Mouse (Mus musculus) kidney, postnatal 0 days (tissue): ENCODE data around the gene Rhobtb1. TPM values are rescaled to one million over a fixed set of nuclear protein-coding genes. Genes with fewer than 3 reads are reported as not detected.
A peak's percentile ranks its signal among the peaks of the same experiment; 100 is the strongest.

ENCODE experiments used
- ATAC-seq: fragments of 200-750 bp; cut with Nextera tagmentation; replicated peaks from 2 replicates; pipeline ENCODE4 v1.8.0; 2017; ENCODE audit warnings: low read depth, moderate number of reproducible peaks, moderate TSS enrichment, moderate library complexity; ENCODE audit not compliant: low FRiP score
- DNase-seq: peaks from one replicate; pipeline ENCODE4 v3.0.0-alpha.2; 2016; ENCODE audit warnings: low spot score
- H3K27ac ChIP-seq: fragments of 300-500 bp; sonication (generic); 2 replicates; pipeline ENCODE4 v1.5.1; 2014; ENCODE audit warnings: mild to moderate bottlenecking
- H3K27me3 ChIP-seq: fragments of 300-500 bp; sonication (generic); 2 replicates; pipeline ENCODE4 v1.6.1; 2014; ENCODE audit warnings: low read length, mixed read lengths; ENCODE audit not compliant: insufficient read depth
- H3K36me3 ChIP-seq: fragments of 300-500 bp; sonication (generic); 2 replicates; pipeline ENCODE4 v1.6.1; 2014; ENCODE audit warnings: low read length, mixed read lengths; ENCODE audit not compliant: insufficient read depth
- H3K4me1 ChIP-seq: fragments of 300-500 bp; sonication (generic); replicated peaks from 2 replicates; pipeline ENCODE4 v1.6.1; 2014; ENCODE audit warnings: antibody characterized with exemption, low read length, mixed read lengths; ENCODE audit not compliant: insufficient read depth
- H3K4me2 ChIP-seq: fragments of 300-500 bp; sonication (generic); 2 replicates; pipeline ENCODE4 v1.6.1; 2014; ENCODE audit warnings: mild to moderate bottlenecking, low read length, moderate library complexity, mixed read lengths
- H3K4me3 ChIP-seq: fragments of 300-500 bp; sonication (generic); replicated peaks from 2 replicates; pipeline ENCODE4 v1.5.1; 2014; ENCODE audit warnings: low read depth, low read length
- H3K9ac ChIP-seq: fragments of 300-500 bp; sonication (generic); 2 replicates; pipeline ENCODE4 v1.6.1; 2014; ENCODE audit warnings: low read depth, low read length
- H3K9me3 ChIP-seq: fragments of 300-500 bp; sonication (generic); replicated peaks from 2 replicates; pipeline ENCODE4 v1.6.1; 2016; ENCODE audit warnings: low read length, inconsistent platforms, mixed read lengths
- CTCF ChIP-seq: IDR thresholded peaks from 2 replicates; pipeline ENCODE4 v1.5.1; 2016; ENCODE audit warnings: antibody characterized with exemption, low read depth, mild to moderate bottlenecking, moderate library complexity
- WGBS: fragments of 180-500 bp; shearing (Covaris S2); extraction: QIAGEN DNeasy Blood & Tissue Kit; methylation state at CpG from one replicate; pipeline ENCODE4 v1.1.7; 2014; 5-methylcytosine and 5-hydroxymethylcytosine counted together
- polyA plus RNA-seq: library from polyadenylated mRNA; unstranded; fragments of >200 nt; fragmentation: Nextera tagmentation; extraction: Ambion mirVana; gene quantifications from 2 replicates; pipeline ENCODE4 v1.2.1, GENCODE M21; 2015

The Rhobtb1 gene
- polyA plus RNA-seq, 1 experiment from 2014 or later: 24.6 TPM

- 41% methylated on average over 5 of the region's 5 CpGs for WGBS
- TF ChIP-seq CTCF: peak; percentile 90
- H3K27ac ChIP-seq: no peak overlapping the region
Observed at GRCm38 (mm10) chr10:69307067-69307466, 155.8 kb downstream of the Rhobtb1 start.

GRCm38 (mm10) chr10:69309109-69309508 is 157.9 kb downstream of the Rhobtb1 start:
- ATAC-seq (no peak), DNase-seq (no peak)
- 35% methylated on average over 5 of the region's 5 CpGs for WGBS

More at GRCm38 (mm10) chr10:69307067-69307466, 155.8 kb downstream of the Rhobtb1 start:
- Histone ChIP-seq H3K4me1 (peaks cover 11% of the 10 kb centered on the region; the same call in 1 of the 2 replicates), H3K4me3 (no peak overlapping the region), H3K36me3 (no peaks in the 10 kb centered on the region), H3K4me2 (no peak overlapping the region), H3K9ac (no peak overlapping the region), H3K9me3 (no peaks in the 10 kb centered on the region), H3K27me3 (no peaks in the 10 kb centered on the region)
- peak; percentile 92 for DNase-seq
- ATAC-seq: no peak; the same call in 1 of the 2 replicates

DNA sequence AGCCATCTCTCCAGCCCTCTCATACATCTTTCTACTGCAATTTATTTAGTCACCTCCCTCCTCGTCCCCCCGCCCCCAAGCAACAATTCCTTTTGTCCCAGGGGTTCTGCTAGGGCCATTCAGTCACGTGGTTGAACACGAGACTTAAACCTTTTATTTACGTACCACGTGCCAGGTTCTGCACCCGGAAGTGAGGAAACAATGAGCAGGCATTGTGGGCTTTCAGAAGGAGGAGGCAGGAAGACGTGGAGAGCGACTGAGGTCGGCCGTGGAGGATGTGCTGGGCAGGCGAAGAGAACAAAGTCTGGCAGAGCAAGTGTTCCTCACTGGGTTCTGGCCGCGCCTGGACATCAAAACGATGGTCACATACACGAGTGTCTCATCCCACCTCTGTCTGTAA is 160.6 kb downstream of the Rhobtb1 start:
- DNase-seq: no peak
- no peaks in the 10 kb centered on the region for H3K27me3 ChIP-seq
- H3K4me3 ChIP-seq: no peak overlapping the region
- no peak overlapping the region for H3K9ac ChIP-seq
- no peak for TF ChIP-seq CTCF
- no peaks in the 10 kb centered on the region for H3K36me3 ChIP-seq
- H3K27ac ChIP-seq: no peak overlapping the region
- WGBS: 74% methylated on average over 16 of the region's 16 CpGs
- H3K4me2 ChIP-seq: no peak overlapping the region
- H3K4me1 ChIP-seq: no peaks in the 10 kb centered on the region
- H3K9me3 ChIP-seq: no peaks in the 10 kb centered on the region
- ATAC-seq: no peak

More at GRCm38 (mm10) chr10:69309109-69309508, 157.9 kb downstream of the Rhobtb1 start:
- H3K4me1 ChIP-seq: peaks cover 11% of the 10 kb centered on the region; the same call in 1 of the 2 replicates
- no peaks in the 10 kb centered on the region for H3K27me3 ChIP-seq
- no peaks in the 10 kb centered on the region for H3K36me3 ChIP-seq
- no peak overlapping the region for H3K9ac ChIP-seq
- H3K4me2 ChIP-seq: no peak overlapping the region
- H3K27ac ChIP-seq: no peak overlapping the region
- no peak overlapping the region for H3K4me3 ChIP-seq
- H3K9me3 ChIP-seq: no peaks in the 10 kb centered on the region
- no peak for TF ChIP-seq CTCF

GRCm38 (mm10) chr10:69313944-69314343 is 162.7 kb downstream of the Rhobtb1 start:
- WGBS: 55% methylated on average over 8 of the region's 8 CpGs
- H3K36me3 ChIP-seq: no peaks in the 10 kb centered on the region
- no peak overlapping the region for H3K4me2 ChIP-seq
- no peak overlapping the region for H3K4me3 ChIP-seq
- ATAC-seq: no peak
- H3K27ac ChIP-seq: no peak overlapping the region
- peak; percentile 19 for DNase-seq
- no peaks in the 10 kb centered on the region for H3K9me3 ChIP-seq
- no peak for TF ChIP-seq CTCF
- no peaks in the 10 kb centered on the region for H3K27me3 ChIP-seq
- no peak overlapping the region for H3K9ac ChIP-seq
- H3K4me1 ChIP-seq: no peaks in the 10 kb centered on the region

DNA sequence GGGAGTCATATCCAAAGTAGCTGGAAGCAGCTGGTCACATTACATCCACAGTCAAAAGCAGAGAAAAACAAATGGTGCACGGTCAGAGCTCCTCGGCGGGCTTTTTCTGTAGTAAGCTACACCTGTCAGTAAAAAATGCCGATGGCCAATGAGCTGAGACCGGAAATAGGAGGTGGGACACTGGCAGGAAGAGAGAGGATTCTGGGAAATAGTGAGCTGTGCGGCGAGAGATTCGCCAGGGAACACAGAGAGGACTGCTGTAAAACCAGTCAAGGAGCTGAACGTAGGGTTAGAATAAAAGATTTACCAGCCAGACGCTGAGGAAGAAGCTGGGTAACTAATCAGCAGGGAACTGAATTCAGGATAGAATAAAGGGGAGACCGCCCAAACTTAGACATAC is 167.3 kb downstream of the Rhobtb1 start:
- ATAC-seq: no peak
- no peak for DNase-seq
- H3K36me3 ChIP-seq: no peaks in the 10 kb centered on the region
- no peak for TF ChIP-seq CTCF
- no peaks in the 10 kb centered on the region for H3K9me3 ChIP-seq
- no peak overlapping the region for H3K4me3 ChIP-seq
- no peaks in the 10 kb centered on the region for H3K27me3 ChIP-seq
- no peak overlapping the region for H3K4me2 ChIP-seq
- no peak overlapping the region for H3K27ac ChIP-seq
- WGBS: 90% methylated on average over 11 of the region's 11 CpGs
- no peaks in the 10 kb centered on the region for H3K4me1 ChIP-seq
- no peak overlapping the region for H3K9ac ChIP-seq

DNA sequence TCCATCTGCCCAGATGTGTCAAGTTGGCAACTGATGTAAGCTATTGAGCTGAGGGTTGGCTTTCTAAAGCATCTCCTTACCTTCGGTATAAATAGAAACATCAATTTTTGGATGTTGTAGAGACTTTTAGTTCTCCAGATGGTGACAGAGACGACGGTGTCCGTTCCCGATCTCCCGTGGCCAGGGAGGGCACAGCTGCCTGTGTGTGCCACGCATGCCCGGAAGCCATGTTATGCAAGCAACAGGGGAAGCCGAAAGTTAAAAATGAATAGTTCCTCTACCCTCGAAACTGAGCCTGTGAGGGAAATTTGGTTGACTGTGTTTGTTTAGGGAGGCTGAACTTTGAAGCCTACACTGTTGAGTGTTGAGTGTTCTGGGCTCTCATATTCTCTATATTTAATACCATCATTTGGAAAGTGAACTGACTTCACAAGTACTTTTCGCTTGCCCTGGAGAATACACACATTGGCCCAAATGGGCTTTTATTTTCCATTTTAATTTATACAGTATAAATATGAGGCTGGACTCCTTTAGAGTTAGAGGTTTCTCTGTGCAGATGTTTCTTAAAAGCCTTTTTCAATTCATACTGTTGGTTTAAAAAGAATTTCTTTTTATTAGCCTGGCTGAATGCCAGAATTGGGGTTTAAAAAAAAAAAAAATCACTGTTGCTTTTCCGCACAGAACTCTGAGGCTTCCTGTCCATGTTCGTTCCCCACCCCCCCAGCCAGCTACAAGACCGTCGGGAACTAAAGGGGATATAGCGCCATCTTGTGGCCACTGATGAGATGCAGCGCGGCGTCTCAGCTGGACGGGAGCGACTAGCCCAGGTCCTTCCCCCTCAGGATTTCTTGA is 169.7 kb downstream of the Rhobtb1 start:
- TF ChIP-seq CTCF: peak; percentile 98
- WGBS: 41% methylated on average over 21 of the region's 21 CpGs
- no peak overlapping the region for H3K27ac ChIP-seq
- peak overlapping the region; percentile 16 for H3K4me3 ChIP-seq
- no peaks in the 10 kb centered on the region for H3K36me3 ChIP-seq
- H3K4me2 ChIP-seq: peak overlapping the region; percentile 58
- ATAC-seq: peak; percentile 87
- no peaks in the 10 kb centered on the region for H3K27me3 ChIP-seq
- no peaks in the 10 kb centered on the region for H3K4me1 ChIP-seq
- H3K9me3 ChIP-seq: no peaks in the 10 kb centered on the region
- H3K9ac ChIP-seq: peak overlapping the region; percentile 37; the same call in 1 of the 2 replicates
- peak; percentile 95 for DNase-seq
